Mouse (Mus musculus) cerebellum, postnatal 4 days (tissue): ENCODE measurements around the gene Emc4.

Experiments used
- DNase-seq, 2 experiments: peaks; one replicate each; pipeline ENCODE4 v3.0.0; 2022; ENCODE audit warnings: low spot score in 2 of 2, mixed read lengths in 1 of 2

Emc4 gene

DNA sequence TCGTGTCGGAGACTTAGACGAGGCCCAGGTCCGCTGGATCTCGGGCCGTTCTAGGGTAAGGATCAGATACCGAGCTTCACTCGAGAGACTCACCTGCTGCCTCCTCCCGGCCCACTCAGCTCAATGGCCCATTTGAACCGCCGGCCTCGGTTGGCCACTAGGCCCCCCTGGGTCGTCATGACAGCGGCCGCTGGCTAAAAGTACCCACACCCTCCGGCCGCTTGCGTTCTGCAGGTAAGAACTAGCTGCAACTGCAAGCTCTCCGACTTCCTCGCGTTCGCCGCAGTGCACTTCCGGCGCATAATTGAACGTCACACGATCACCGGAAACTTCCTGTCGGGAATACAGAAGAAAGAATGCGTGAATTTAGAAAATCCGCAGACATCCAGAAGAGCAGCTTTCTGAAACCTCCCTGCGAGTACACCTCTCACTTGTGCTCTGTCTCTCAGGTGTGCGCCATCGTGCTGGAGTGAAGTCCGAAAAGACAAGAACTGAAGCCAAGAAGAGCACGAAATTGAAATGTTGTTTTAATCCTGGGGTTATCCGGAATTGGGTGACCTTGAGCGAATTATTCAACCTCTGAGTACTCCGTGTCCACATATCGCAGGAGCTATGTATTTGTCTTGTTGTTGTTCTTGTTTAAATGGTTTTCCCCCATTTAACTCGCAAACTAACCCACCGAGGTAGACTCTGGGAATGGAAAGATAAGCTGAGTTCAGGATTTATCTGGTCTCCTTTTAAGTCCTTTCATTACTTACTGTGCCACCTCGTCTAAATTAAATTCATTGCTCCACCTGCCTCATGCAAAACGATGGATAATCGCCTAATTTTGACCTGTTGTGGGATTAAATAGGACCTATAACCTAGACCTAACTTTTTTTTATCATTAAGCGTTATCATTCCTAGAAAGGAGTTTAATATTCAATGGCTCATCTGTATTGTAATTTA is at the start of gene Emc4:
TSS of gene Emc4 (minus strand) at position 302 of the 948 bp plus-strand sequence.
- DNase-seq: peak; percentile 78 to 90

DNA sequence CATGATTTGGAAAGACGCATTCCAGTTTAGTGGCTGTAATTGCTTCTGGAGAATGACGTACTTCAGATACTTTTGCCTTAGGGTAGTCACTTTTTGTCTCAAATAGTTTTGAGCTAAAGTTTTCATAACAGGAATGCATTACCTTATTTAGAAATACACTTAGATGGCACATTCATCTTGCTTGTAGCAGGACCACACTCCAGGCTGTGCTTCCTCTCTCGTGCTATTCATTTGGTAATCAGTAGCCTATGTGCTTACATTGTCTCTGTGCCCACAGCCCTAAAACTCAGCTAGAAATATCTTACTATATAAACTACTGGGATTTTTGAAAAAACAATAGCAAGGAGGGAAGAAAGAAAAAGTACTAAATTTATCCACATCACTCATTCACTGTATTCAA is 39.2 kb upstream of the Emc4 start:
- no peak for DNase-seq

DNA sequence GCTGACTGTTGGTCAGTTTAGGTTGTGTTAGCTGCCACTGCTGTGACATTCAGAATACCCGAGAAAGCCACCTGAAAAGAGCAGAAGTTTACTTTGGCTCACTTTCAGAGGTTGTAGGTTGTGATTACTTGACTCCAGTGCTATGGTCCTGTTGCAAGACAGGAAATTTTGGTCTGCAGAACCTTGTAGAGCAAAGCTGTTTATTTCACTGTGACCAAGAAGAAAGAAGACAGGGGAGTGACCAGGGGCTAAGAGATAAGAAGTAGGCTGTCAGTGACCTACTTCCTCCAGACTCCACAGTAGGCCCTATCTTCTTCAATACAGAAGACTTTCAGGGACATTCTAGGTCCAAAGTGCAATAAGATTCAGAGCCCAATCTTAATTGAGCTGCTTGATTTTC is 28.8 kb upstream of the Emc4 start:
- no peak for DNase-seq

DNA sequence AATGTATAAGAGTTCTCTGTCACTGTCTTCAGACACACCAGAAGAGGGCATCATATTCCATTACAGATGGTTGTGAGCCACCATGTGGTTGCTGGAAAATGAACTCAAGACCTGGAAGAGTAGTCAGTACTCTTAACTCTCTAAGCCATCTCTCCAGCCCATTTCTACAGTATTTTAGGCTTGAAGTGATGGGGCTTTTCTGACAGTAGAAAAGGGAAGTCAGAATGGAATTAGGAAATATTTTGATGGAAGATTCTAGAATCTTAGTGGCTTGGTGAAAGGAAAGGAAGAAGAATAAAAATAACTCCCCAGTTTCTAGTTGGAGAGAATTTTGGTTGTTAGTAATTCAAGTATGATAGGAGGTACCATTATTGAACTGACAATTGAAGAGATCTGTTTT is 26.1 kb upstream of the Emc4 start:
- no peak for DNase-seq

DNA sequence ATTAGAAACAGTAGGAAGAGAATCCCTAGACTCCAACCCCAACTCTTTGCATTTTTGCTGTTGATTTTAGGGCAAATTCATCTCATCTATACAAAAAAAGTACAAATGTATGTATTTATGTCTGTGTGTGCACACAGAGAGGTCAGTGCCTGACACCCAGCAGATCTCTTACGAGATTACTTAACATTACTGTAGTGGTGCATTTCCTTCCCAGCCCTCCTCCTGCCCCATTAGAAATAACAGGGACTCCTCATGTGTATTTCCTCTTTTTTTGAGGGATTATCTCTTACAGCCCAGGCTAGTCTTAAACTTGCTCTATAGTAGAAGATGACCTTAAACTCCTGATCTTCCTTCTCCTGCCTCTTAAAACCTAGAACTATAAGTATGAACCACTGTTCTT is 24.9 kb upstream of the Emc4 start:
- DNase-seq: no peak

DNA sequence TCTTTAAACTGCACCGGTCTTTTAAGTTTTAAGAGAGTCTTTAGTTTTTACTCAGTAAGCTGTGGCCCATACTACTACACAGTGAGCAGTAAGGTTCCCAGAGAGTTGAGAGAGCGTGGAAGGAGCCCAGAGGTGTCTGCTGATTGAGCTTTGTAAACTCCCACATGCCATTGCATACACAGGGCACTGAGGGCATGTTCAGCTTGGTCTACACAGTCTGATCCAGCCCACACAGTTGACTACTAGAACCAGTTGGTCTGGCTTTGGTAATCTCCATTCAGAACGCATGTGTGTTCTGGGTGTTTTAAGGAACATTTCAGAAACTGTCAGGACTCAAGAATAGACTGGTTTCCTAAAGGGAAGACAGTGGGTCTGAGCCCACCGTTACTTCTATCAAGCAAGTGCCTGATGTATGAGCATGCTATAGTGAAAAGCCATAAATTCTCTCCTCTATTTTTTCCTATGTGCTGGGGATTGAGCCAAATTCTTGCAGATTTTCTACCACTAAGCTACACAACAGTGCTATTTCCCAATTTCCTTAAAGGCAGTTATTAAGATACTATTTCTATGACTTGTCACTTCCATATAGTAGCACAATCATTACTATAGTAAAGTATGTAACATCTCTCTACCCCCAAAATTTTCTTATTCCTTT is 23.6 kb upstream of the Emc4 start:
- no peak for DNase-seq

DNA sequence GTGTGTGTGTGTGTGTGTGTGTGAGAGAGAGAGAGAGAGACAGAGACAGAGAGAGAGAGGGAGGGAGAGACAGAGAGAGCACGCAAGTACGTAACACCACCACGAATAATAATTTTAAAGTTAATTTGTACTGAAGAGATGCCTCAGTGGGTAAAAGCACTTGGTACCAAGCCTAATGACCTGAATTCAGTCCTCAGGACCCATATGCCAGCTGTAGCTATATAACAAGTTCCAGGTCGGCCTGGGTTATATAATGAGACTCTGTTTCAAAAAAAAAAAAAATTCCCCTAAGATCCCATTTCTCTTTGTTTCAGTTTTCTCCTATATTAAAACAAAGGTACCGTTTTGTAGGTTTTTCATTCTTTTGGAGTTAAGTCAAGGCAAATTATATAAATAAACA is 23.0 kb upstream of the Emc4 start:
- DNase-seq: no peak

DNA sequence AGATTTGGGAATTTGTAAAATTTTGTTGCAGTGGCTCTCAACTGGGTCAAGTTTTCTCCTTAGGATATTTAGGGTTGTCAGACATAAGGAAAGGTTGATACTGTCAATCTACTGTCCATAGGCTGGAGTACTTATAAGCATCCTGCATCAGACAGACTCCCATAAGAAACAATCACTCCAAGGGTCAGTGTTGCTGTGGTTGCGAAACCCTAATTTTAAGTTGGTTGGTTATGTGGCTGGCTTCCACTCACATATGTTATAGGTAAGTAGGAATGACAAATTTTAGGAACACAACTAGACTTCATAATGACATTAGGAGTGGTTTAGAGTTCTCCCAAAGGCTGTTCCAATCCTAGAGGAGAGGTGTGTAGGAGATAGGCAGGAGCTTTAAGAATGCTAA is 13.4 kb upstream of the Emc4 start:
- DNase-seq: no peak

DNA sequence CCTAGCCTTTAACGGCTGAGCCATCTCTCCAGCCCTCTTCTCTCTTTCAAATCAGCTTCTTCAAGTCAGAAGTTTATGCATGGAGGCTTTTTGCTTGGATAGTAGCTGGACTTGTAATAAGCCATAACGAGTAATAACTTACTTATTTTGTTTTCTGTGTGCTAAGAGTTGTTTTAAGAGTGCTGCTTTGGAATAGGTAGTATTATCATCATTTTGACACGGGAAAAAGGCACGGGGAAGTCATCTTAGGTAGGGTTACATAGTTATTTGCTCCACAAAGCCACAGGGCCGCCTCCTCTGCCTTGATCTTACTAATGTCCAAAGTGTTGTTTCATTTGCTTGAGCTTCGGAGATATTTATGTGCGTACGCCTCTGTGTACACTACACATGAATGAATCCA is 12.3 kb upstream of the Emc4 start:
- DNase-seq: no peak

DNA sequence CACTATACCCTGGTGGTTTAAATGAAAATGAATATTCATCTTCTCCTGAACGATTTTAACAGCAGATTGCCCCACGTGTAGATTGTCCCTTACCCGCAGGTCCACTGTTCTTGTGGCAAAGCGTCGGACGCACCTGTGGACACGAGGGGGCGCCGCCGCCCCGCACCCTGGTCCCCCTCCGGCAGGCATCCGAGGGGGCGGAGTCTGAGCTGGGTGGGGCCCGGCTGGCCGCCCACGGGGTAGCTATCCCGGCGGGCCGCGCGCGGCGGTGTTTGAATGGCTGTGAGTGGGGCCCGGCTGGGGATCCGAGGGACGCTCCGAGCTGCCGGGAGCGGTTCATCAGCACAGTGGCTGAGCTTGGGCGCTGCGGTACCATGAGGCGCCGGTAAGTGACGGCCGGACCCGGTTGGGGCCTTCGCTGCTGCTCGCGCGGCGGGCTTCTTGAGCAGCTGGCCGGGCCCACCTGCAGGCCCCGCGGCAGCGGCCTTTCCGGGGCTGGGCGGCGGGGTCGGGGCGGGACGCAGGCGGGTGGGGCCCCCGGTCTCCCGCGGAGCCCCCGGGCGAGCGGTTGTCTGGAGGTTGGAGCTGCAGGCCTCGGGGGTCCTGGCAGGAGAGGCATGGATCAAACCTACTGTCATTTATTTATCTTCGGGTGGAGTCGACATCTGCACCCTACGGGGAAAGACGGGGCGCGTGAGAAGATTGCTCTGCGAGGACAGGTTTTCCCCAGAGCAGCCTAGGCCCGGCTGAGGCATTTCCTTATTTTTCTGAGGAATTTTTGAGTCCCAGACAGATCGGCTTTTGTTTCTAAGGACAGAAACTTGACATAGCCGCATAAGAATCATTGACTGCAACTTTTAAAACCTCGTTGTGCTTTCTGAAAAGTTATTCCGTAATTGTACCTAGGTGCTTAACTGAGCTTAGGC is 11.4 kb upstream of the Emc4 start, which contains the start of gene Katnbl1:
TSS of gene Katnbl1 (plus strand) at position 239 of the 926 bp plus-strand sequence.
- peak; percentile 88 to 93 for DNase-seq

DNA sequence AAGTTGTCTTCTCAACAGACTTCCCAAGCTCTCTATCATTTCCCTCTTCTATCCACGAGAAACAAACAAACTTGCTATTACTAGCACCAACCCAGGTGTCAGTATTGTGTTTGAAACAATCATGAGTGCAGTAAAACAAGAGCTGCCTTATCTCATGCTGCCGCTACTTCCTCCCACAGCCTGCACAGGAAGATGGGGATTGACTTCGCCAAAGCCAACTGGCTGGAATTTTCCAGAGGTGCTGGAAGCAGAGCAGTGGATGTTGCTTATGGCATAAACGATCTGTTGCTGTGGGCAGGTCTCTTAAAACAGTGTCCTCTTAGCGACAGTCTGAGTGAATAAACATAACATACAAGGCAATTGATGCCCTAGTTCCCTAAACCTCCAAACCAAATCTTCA is 6.8 kb upstream of the Emc4 start:
- DNase-seq: no peak

DNA sequence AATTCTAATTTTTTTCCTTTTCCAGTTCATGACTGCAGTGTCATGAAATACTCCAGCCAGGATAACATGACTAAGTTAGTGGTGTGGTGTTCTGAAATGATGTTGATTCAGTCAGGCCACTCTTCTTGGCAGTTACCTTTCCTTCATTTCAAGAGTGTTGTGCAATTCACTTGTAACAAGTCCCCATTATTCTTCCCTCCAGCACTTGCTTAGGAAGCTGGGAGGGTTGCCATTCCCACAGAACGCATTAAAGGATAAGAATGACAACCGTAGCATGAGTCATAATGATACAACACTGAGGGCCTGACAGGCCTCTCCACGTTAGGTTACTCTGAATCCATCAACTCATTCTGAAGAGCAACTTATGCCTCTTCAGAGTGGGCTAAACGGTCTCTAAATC is 5.3 kb upstream of the Emc4 start:
- DNase-seq: no peak

DNA sequence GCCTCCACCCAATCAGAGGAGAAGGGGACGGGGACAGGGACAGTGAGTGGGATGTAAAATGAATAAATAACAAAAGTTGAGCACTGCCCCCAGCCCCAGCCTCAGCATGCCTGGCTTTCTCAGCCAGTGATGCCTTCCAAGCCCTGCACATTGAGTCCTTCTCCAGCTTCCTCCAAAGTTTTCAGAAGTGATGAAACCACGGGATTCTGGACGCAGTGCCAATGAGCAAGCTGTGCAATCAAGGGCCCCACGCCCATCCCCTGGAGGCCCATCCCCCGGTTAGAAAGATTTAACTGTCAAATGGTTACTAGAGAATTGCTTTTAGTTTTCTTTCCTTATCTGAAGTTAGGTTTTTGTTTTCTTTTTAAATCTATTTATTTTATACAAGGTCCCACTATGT is 2.1 kb upstream of the Emc4 start:
- DNase-seq: no peak

DNA sequence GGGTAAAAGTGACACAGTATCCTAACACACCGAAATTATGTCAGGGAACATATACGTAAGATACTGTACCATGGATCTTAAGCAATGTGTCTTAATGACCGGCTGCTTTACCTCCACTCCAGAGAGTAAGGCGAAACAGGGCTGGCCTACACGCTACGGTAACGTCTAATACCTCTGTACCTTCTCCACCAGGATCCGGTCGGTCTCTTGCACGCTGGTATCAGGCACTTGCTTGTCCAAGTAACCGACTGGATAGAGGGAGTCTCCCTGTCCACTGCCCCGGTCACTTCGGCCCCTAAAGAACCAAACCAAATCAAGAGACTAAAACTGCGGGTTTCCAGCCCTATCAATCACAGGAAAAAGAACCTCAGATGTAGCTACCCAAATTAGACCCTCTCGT is 605 bp downstream of the Emc4 start:
- DNase-seq: no peak

DNA sequence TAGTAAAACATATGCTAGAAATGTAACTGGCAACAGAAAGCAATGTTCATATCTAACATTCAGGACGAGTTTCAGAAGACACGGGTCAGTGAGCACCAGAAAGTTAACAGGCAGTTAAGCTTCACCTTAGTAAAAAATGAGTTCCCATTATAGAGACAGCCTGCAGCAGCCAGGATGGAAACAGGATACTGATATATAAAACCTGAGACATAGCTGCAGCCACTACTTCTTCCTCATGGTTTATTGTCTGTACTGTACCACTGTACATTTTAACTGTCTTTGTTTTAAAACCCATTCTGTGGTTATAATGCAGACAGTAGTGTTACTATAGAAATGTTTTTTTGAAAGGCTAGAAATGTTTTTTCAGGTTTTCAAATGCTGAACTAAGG is 7.1 kb downstream of the Emc4 start:
- no peak for DNase-seq

DNA sequence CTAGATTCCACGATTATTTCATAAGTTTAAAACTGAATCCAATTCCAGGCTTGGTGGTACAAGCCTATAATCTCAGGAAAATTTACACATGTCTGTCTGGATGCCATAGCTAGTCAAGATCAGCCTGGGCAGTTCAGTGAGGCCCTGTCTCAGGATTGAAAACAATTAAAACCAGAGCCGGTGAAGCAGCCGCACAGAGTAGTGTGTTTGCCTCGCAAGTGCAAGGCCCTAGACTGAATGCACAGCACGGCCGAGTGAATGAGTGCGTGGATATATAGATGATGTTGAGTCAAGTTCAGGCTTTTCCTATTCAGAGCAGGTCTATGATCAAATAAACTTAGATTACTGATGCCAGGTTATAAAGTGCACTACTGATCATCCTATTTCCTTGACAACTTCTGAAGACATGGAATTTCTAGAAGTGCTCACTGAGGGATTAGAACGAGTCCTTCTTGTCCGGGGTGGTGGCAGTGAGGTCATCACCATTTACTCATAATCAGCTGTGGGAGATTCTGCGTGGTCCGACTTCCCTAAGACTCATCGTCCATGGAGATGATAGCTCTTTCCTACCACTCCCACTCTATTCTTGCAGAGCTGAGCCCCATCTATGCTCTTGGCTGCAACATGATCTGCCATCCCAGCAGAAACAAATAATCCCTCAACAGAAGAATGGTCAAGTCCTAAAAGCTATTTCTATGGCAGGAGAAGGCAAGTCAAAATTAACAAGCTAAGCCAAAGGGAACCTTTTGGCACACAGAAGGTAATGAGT is 7.6 kb downstream of the Emc4 start:
- no peak for DNase-seq

DNA sequence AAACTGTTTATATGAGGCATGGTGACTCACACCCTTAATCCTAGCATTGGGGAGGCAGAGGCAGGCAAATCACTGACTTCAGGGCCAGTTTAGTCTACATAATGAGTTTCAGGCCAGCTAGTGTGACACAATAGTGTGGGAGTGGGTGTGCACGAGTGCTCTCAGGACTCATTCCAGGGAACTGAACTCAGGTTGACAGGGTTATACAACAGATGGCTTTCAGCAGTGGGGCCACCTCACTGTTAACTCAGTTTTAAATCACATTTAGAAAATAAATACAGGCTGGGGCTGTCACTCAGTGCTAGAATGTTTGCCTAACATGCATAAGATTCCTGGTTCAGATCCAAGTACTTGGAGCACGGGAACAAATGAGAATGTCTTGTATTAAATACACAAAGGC is 8.2 kb downstream of the Emc4 start:
- DNase-seq: no peak

DNA sequence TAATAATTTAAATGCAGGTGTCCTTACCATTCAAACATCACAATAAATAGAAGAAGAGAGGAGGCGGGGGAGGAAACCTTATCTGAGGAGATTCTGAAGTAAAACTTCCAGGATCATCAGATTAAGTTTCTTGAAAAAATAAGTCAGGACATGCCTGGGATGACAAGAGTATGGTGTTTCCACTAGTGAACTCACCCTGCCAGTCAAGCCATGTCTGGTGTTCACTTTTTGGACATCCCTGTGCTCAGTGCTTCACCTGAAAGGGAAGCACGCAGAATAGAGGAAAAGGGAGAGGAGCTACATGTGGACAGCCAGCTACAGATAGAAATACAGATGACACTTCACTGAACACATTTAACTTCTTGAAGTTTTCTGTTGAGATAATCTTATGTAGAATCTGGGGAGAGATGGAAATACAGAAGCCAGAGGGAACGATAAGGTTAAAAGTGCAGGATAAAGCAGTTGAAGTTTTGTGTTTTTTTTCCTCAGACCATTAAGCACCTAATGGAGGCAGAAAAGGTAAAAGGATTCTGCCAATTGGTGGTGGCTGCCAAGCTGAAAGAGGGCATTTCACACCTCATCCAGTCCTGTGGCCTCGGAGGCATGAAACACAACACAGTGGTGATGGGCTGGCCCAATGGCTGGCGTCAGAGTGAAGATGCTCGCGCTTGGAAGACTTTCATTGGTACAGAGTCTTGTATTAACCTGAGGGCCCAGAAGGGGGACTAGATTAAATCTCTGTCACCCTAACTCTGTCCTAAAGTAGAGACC is 14.0 kb downstream of the Emc4 start:
- DNase-seq: no peak

DNA sequence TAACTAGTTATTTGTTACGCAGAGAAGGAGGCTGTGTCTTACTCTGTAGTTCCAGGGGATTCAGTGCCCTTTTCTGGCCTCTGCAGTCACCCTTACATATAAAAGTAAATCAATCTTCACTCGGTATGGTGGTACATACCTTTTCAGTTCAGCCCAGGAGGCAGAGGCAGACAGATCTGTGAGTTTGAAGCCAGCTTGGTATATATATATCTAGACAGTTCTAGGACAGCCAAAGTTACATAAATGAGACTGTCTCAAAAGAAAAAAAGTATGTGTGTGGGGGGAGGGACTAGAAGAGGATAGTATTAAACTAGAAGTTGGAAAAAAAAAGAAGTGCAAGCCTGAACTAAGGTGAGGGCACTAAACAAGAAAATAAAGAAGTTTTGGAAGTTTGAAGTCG is 19.6 kb downstream of the Emc4 start:
- DNase-seq: no peak

DNA sequence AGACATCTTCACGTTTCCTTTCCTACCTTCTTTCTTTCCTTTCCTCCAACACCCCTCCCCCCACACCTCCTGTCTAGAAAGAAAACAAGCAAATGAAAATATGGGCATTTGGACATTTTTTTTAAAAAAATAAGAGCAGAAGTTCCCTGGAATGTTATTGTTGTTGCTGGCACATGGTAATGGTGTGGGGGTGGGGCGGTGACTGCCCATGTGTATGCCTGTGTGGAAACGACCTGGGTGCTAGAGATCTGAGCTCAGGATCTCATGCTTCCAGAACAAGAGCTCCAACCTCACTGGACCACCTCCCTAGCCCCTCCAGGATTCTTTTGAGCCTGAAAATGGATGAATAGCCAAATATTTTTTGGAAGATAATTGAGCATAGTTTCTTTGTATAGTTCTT is 26.7 kb downstream of the Emc4 start:
- no peak for DNase-seq

DNA sequence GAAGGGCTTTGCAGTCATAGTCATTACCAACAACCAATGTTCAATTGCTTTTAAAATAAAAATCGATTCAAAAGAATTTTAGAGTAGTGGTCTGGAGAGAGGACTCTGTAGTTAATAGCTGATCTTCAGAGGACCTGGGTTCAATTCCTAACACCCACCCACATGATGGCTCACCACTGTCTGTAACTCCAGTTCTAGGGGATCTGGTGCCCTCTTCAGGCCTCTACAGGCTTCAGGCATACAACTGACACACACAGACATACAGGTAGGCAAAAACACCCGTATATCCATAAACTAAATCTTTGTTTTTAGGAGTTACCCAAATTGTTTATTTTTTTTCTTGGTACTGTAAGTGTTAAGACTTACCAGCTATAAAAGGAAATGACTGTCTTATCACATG is 28.1 kb downstream of the Emc4 start:
- DNase-seq: no peak
